Mouse (Mus musculus) testis, postnatal 10 days (tissue): ENCODE measurements at regions not wholly inside any gene's neighbourhood (a gene's known extent, or its start where the extent isn't known, plus 50 kb on each side); places are given as distances from the start of the nearest gene placed in this dataset.

Source experiments
- DNase-seq: peaks from one replicate; pipeline ENCODE4 v3.0.0; 2021; ENCODE audit warnings: low spot score

DNA sequence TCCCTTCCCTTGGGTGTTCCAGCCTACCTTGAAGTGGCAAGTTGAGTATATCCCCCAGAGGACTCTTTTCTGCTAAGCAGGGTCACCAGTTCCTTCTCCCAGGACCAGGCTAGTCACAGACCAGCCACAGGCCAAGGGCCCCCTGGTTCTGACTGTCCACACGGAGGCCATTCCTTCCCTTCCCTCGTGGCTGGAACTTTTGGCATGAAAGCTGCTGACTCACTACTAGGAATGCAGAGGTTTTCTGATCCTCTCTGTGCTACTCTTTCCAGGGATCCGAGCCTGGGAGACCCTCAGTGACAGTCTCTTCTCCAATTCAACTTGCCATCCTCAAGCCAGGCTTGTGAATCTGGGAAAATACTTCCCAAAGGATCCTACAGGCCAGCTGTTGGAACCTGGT is 59.1 kb upstream of the Ptprt start:
- no peak for DNase-seq

DNA sequence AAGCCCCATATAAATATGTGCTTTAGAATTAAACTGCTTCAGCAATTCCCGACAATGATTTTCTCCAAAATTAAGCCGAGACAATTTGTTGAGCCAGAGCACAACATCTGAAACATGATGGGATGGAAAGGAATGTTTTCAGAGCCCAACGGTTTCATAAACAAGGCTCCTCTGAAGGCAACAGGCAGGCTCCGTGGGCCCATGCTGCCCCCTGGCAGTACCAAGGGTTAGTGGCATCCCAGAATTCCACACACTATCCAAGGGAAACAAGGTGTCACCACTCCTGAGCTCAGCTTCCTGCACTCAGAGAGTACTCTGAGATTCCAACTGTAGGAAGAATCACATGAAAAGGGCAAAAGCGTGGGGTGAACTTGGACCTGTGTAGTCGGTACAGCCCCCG is 57.5 kb upstream of the Ptprt start:
- no peak for DNase-seq

DNA sequence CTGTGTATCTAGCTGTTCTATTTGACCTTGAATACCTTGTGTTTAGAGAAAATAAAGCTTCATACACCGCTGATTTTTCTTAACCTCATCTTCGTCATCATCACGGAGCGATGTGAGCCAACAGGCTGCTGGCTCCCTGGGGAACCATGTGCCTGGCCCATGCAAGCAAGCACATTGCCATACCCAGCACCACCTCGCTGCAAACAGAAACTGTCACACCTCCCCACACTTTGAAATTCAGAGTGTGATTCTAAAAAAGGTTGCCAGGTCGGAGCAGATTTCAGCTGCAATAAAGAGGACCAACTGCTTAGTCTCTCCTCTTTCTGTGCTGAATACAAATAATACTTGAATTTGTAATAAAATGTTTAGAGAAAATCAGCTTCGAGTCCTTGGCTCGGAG is 54.0 kb upstream of the Ptprt start:
- DNase-seq = no peak

DNA sequence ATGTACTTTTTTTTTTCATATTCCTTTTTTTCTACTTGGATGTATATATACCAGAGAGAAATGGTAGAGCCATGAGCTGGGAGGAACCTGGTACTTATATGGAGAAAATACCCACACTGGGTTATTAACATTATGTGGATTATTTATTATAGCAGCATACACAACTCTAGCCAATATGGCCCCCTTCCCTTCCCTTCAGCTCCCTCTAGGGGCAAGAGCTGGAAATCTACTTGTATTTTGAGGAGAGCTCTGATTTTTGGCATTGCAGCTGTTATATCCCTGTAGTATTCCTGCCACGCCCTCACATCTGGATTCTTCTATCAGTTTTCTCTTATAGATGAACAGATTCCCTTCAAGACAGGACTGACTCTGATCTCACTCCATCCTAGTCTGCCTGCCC is 52.0 kb upstream of the Ptprt start:
- no peak for DNase-seq

DNA sequence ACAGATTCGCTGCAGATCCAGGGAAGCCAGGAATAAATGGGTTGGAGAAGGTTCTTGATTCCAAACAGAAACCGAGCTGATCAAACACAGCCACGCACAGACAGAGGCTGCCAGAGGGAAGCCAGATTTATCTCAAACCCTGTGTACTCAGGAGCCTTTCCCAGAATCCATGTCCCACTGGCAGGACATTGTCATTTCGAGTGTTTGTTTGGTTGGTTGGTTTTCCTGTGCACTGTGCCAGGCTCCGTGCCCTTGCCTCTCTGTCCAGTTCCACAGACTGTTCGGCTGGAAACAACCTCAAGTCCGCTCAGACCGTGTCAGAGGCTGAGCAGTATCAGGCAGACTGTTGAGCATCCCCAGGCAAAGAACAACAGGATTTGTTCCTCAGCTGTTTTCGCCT is 51.4 kb upstream of the Ptprt start:
- DNase-seq = no peak
